In the genomic region with DNA sequence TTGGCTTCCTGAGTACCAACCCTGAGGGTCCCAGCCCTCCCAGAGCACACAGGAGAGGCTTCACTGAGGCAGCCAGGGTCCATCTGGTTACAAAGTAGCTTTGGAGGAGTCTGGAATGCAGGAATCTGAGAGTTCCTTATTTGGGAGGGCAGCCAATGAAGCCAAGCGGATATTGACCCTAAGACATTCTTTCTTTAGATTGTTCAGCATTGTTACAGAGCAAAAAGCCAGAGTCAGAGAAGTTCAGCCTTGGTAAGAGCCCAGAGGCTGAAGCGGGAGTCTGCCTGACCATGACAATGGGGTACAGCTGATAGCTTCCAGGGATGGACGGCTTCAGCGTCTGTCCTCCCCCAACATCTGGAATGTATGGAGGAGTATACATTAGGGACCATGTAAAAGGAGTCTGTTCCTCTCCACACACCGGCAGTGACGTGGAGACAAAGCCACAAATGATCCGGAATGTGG, we compare ENCODE assay signal across 8 mouse cellular contexts. TPM values are rescaled to one million over a fixed set of nuclear protein-coding genes. Genes with fewer than 3 reads are reported as not detected.
DNase-seq lines count a peak whose midpoint lies in the region; ATAC-seq and TF ChIP-seq lines count a peak whose summit lies in the region.

No protein-coding gene starts in this region.

- peak overlapping the region; percentile 36; the same call in 1 of the 2 replicates for H3K27ac ChIP-seq in hindbrain, postnatal 0 days
- peak overlapping the region; percentile 31; the same call in 1 of the 2 replicates for H3K27ac ChIP-seq in liver, embryonic 12.5 days

- no peak overlapping the region for H3K4me3 ChIP-seq in hindbrain, postnatal 0 days (ENCODE audit: low read length)
- H3K4me3 ChIP-seq in liver, embryonic 12.5 days, result 0 out of 2 replicates have a peak overlapping the region, but pooled peaks have one; percentile 10

- peaks cover 4% of the 10 kb centered on the region for H3K4me1 ChIP-seq in hindbrain, postnatal 0 days (ENCODE audit: insufficient read depth, low read length)
- peaks cover 24% of the 10 kb centered on the region; the same call in 1 of the 2 replicates for H3K4me1 ChIP-seq in liver, embryonic 12.5 days

- 41% methylated on average over 7 of the region's 7 CpGs for WGBS in hindbrain, postnatal 0 days
- WGBS in liver, embryonic 12.5 days (ENCODE audit: insufficient replicate concordance), result 54% methylated on average over 7 of the region's 7 CpGs

- no peaks in the 10 kb centered on the region for H3K36me3 ChIP-seq in hindbrain, postnatal 0 days (ENCODE audit: insufficient read depth, low read length)
- H3K36me3 ChIP-seq in liver, embryonic 12.5 days, result no peaks in the 10 kb centered on the region

- TF ChIP-seq CTCF in hindbrain, postnatal 0 days (IDR thresholded peaks at IDR 0.05; ENCODE audit: low read depth), result no peak

- DNase-seq in NIH3T3 (ENCODE audit: low read depth), result peak; percentile 72
- DNase-seq in embryo, embryonic 11 days, result peak; percentile 61
- DNase-seq in hindbrain, postnatal 0 days (ENCODE audit: low spot score), result no peak
- no peak for DNase-seq in natural killer cell, adult 2 months (ENCODE audit: low spot score in 2 of 2)
- DNase-seq in adrenal gland, postnatal 10 days, result no peak
- DNase-seq in right cerebral cortex, adult 18-20 months, result no peak

- no peak for ATAC-seq in hindbrain, postnatal 0 days
- peak; percentile 27; the same call in 1 of the 2 replicates for ATAC-seq in liver, embryonic 12.5 days
- no peak for ATAC-seq in frontal cortex, adult (ENCODE audit: low TSS enrichment)

- H3K9ac ChIP-seq in hindbrain, postnatal 0 days (replicated peaks; ENCODE audit: low read length), result no peak overlapping the region
- H3K9ac ChIP-seq in liver, embryonic 12.5 days, result no peak overlapping the region; the same call in 1 of the 2 replicates

- H3K4me2 ChIP-seq in hindbrain, postnatal 0 days (ENCODE audit: low read depth, low read length), result no peak overlapping the region; the same call in 1 of the 2 replicates
- H3K4me2 ChIP-seq in liver, embryonic 12.5 days, result no peak overlapping the region

- H3K9me3 ChIP-seq in hindbrain, postnatal 0 days (ENCODE audit: low read length), result no peaks in the 10 kb centered on the region
- H3K9me3 ChIP-seq in liver, embryonic 12.5 days (replicated peaks), result no peaks in the 10 kb centered on the region

- H3K27me3 ChIP-seq in hindbrain, postnatal 0 days (ENCODE audit: insufficient read depth, low read length), result no peaks in the 10 kb centered on the region
- H3K27me3 ChIP-seq in liver, embryonic 12.5 days (replicated peaks), result no peaks in the 10 kb centered on the region

RNA-seq across cellular contexts. Expression of a gene that starts 28.9 kb away (rescaled TPM):
- total RNA-seq in hindbrain, postnatal 0 days (2014; rRNA removed), result 2.5 and 2.9 TPM in 2 replicates
- polyA plus RNA-seq in hindbrain, postnatal 0 days (2015; fragmentation: Nextera tagmentation; extraction: Ambion mirVana), result 1.6 and 1.8 TPM in 2 replicates
- polyA plus RNA-seq in liver, embryonic 12.5 days (2016; fragmentation: Nextera tagmentation; extraction: Ambion mirVana), result 1.4 TPM in 2 replicates
- total RNA-seq in adrenal gland, postnatal 10 days (2021), result 10 to 100 TPM; 25.0 to 25.1 TPM

RNA-seq across cellular contexts. Expression of a gene that starts 42.1 kb away (rescaled TPM):
- total RNA-seq in hindbrain, postnatal 0 days (2014; rRNA removed), result not detected in 2 replicates
- polyA plus RNA-seq in hindbrain, postnatal 0 days (2015; fragmentation: Nextera tagmentation; extraction: Ambion mirVana), result 0.38 and 0.53 TPM in 2 replicates
- polyA plus RNA-seq in liver, embryonic 12.5 days (2016; fragmentation: Nextera tagmentation; extraction: Ambion mirVana), result not detected in 2 replicates
- not detected for total RNA-seq in adrenal gland, postnatal 10 days (2021)

Comparison
In these comparisons a context has a peak if more than half of its experiments do, and no peak if none do; other contexts are left out.
1. DNase-seq: peak in NIH3T3 (single experiment) and embryo, embryonic 11 days (single experiment); none in hindbrain, postnatal 0 days (single experiment), natural killer cell, adult 2 months (0 of 2), adrenal gland, postnatal 10 days (single experiment) and right cerebral cortex, adult 18-20 months (single experiment).